Mouse (Mus musculus) forebrain, embryonic 12.5 days (tissue): ENCODE measurements at regions not wholly inside any gene's neighbourhood (a gene's known extent, or its start where the extent isn't known, plus 50 kb on each side); places are given as distances from the start of the nearest gene placed in this dataset.

Source experiments
- ATAC-seq: fragments of 200-750 bp; cut with Nextera tagmentation; 2 replicates; pipeline ENCODE4 v1.8.0; 2017; ENCODE audit warnings: moderate TSS enrichment; ENCODE audit not compliant: low FRiP score
- H3K27ac ChIP-seq: fragments of 300-500 bp; sonication (generic); 2 replicates; pipeline ENCODE4 v1.5.1; 2016; ENCODE audit warnings: mild to moderate bottlenecking
- H3K27me3 ChIP-seq: fragments of 300-500 bp; sonication (generic); 2 replicates; pipeline ENCODE4 v1.6.1; 2016; ENCODE audit warnings: mild to moderate bottlenecking
- H3K36me3 ChIP-seq: fragments of 300-500 bp; sonication (generic); replicated peaks from 2 replicates; pipeline ENCODE4 v1.6.1; 2016; ENCODE audit warnings: mild to moderate bottlenecking
- H3K4me1 ChIP-seq: fragments of 300-500 bp; sonication (generic); 2 replicates; pipeline ENCODE4 v1.6.1; 2016
- H3K4me2 ChIP-seq: fragments of 300-500 bp; sonication (generic); 2 replicates; pipeline ENCODE4 v1.6.1; 2016; ENCODE audit warnings: mild to moderate bottlenecking, moderate library complexity
- H3K4me3 ChIP-seq: fragments of 300-500 bp; sonication (generic); replicated peaks from 2 replicates; pipeline ENCODE4 v1.5.1; 2016; ENCODE audit warnings: mild to moderate bottlenecking
- H3K9ac ChIP-seq: fragments of 300-500 bp; sonication (generic); 2 replicates; pipeline ENCODE4 v1.6.1; 2016; ENCODE audit warnings: mild to moderate bottlenecking
- H3K9me3 ChIP-seq: fragments of 300-500 bp; sonication (generic); 2 replicates; pipeline ENCODE4 v1.6.1; 2016
- WGBS: fragments of 180-500 bp; shearing (Covaris S2); methylation state at CpG from one replicate; pipeline ENCODE4 v1.1.7; 2016; 5-methylcytosine and 5-hydroxymethylcytosine counted together

DNA sequence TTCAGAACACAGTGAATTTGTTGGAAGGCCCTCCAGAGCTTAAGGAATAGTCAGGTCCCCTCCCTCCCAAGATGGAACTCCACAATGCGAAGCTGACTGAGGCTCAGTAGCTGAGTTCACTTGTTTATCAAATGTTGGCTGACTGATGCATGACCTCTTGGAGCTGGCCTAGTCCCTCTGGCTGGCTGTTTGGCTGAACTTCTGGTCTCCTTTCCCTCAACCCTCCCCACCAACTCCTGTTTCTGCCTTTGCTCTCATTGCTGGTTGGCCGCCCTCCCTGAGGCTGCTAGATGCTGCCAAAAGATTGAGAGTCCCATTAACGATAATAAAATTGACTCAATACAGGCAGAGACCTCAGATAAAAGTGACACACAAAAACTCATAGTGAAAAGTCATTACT, 586.5 kb upstream of the Intu start:
- Histone ChIP-seq H3K4me3 (no peak overlapping the region), H3K9ac (no peak overlapping the region), H3K27me3 (no peaks in the 10 kb centered on the region), H3K36me3 (no peaks in the 10 kb centered on the region), H3K27ac (no peak overlapping the region), H3K4me2 (no peak overlapping the region), H3K9me3 (no peaks in the 10 kb centered on the region), H3K4me1 (no peaks in the 10 kb centered on the region)
- WGBS = 89% methylated on average over 3 of the region's 3 CpGs
- no peak for ATAC-seq

DNA sequence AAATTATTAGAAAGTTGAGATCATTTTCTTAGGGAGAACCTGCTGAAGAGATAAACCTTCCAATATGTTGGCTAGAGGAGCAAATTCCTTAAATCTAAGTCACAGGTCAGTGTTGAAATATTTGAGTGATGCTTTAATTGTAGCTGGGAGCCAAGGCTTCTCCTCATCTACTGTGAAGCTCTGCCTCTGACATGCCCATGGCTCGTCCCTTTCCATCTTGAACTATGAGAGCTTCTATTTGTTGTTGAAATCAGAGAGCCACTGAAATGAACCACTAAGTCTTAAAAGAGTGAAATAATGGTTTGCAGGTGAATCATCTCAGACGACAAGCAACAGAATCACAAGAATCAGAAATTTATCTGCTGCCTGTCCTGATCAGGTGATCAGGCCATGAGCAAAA, 579.0 kb upstream of the Intu start:
- Histone ChIP-seq H3K27ac (no peak overlapping the region), H3K4me1 (no peaks in the 10 kb centered on the region), H3K4me3 (no peak overlapping the region), H3K9me3 (no peaks in the 10 kb centered on the region), H3K36me3 (no peaks in the 10 kb centered on the region), H3K9ac (no peak overlapping the region), H3K4me2 (no peak overlapping the region), H3K27me3 (no peaks in the 10 kb centered on the region)
- WGBS = 84% methylated on average over 2 of the region's 2 CpGs
- no peak for ATAC-seq

DNA sequence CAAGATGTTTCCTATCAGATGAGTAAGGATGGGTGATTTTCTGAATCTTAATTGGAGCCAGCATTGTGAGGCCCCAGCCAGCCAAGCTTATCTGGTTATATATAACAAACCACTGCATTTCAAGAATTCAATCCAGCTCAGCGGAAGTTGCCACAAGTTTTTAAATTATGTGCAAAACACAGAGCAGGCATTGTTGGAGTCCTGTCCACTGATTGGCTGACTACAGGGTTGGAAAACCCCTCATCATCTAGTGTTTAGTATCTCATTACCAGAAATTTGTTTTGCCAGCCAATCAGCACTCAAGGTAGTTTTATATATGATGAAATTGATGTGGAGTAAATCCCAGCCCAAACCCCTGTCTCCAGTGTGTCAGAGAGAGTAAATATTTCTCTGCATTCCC, 578.5 kb upstream of the Intu start:
- H3K4me2 ChIP-seq = no peak overlapping the region
- no peak overlapping the region for H3K9ac ChIP-seq
- no peaks in the 10 kb centered on the region for H3K4me1 ChIP-seq
- no peak overlapping the region for H3K27ac ChIP-seq
- ATAC-seq = no peak
- H3K36me3 ChIP-seq = no peaks in the 10 kb centered on the region
- no peaks in the 10 kb centered on the region for H3K27me3 ChIP-seq
- H3K4me3 ChIP-seq = no peak overlapping the region
- H3K9me3 ChIP-seq = no peaks in the 10 kb centered on the region
- 90% methylated on average over 1 of the region's 1 CpGs for WGBS

DNA sequence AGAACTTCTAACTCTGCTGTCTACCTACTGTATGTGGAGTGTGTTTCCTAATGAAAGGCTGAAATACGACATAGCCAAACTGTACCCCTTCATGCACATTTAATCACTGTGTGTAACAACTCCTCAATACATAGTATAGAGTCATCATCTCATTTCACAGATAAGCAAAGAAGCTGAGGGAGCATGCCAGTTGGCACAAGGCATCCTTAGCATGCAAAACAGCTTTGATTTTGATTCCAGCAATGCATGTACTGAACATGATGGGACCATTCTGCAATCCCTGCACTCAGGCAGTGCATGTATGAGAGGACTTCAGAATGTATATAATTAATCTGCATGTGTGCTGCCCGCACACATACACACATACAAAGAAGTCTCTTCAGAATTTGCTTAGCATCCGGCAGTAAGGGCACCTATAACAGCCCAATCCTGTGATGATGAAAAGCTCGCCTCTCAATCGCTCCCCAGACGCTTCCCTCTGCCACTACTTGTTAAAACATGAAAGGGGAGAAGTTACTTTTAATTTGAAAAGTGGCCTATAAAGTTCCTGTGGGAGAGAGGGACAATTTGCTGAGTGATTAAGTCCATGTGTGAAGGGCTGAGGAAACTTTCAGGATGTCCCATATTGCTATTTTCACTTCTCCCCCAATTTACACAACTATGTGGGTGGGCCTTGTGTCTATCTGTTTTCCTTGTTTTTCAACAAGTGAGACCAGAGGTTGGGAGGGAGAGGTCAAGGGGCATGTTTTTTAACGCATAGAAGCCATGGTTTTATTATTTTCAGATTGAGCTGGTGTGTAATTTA, 569.0 kb upstream of the Intu start:
- H3K4me2 ChIP-seq = no peak overlapping the region
- H3K9me3 ChIP-seq = no peaks in the 10 kb centered on the region
- no peak for ATAC-seq
- WGBS = 63% methylated on average over 7 of the region's 7 CpGs
- no peaks in the 10 kb centered on the region for H3K27me3 ChIP-seq
- H3K27ac ChIP-seq = no peak overlapping the region
- no peaks in the 10 kb centered on the region; the same call in 1 of the 2 replicates for H3K4me1 ChIP-seq
- no peaks in the 10 kb centered on the region for H3K36me3 ChIP-seq
- no peak overlapping the region for H3K9ac ChIP-seq
- no peak overlapping the region for H3K4me3 ChIP-seq

DNA sequence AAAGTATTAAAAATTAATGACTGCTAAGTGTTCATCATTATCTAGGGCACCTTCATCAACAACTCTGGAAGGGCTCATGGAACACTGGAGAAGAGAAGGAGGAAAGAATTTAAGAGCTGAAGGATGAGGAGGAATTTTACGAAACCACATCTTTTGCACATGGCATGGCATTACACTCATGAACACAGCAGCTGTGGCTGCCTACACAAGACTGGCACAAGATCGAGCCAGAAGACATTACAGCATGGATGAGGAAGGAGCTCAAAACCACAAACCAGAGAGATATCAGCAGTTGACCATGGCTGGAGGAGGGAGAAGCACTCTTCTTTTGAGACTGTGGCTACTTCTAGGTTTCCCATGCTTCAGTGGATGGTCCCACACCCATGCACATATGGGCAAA, 565.7 kb upstream of the Intu start:
- H3K4me2 ChIP-seq = no peak overlapping the region
- no peaks in the 10 kb centered on the region for H3K36me3 ChIP-seq
- H3K9me3 ChIP-seq = no peaks in the 10 kb centered on the region
- no peaks in the 10 kb centered on the region for H3K27me3 ChIP-seq
- H3K27ac ChIP-seq = no peak overlapping the region
- H3K4me1 ChIP-seq = no peaks in the 10 kb centered on the region; the same call in 1 of the 2 replicates
- no peak overlapping the region for H3K9ac ChIP-seq
- WGBS = 93% methylated on average over 2 of the region's 2 CpGs
- no peak overlapping the region for H3K4me3 ChIP-seq
- no peak for ATAC-seq

DNA sequence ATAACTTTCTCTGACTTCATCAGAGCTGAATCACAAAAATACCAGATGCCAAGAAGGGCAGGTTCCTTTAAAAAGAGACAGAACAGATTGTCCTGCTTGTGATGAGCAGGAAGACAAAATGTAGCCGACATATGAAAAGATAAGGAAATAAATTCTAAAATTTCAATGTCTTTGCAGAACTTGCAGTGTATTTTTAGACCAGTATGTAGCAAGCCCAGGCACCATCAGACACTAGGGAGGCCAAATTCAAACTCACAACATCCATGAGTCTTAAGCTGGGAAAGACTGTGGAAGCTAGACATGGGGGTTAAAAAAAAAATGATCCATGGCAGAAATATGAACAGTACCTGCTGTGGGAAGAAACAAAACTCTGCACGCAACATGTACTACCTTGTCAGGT, 564.7 kb upstream of the Intu start:
- WGBS = 93% methylated on average over 2 of the region's 2 CpGs
- no peaks in the 10 kb centered on the region; the same call in 1 of the 2 replicates for H3K4me1 ChIP-seq
- no peak overlapping the region for H3K9ac ChIP-seq
- no peak overlapping the region for H3K27ac ChIP-seq
- no peak overlapping the region for H3K4me2 ChIP-seq
- no peak overlapping the region for H3K4me3 ChIP-seq
- ATAC-seq = no peak
- no peaks in the 10 kb centered on the region for H3K9me3 ChIP-seq
- no peaks in the 10 kb centered on the region for H3K27me3 ChIP-seq
- no peaks in the 10 kb centered on the region for H3K36me3 ChIP-seq

DNA sequence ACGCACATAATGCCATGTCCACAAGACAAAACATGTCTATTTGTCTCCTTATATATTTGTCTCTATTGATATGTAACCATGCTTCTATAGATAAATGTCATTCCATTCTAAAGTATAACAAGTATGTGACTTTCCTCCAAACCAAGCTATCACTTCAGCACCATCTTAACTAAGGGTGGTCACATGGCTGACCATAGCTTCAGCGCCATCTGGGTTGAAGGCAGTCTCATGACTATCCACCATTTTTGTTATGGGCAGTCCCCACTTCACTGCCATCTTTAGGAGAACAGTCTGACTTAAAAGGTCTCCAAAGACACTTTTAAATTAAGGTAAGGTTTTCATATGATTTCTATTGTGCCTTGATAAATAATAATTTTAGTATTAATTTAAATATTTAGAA, 554.1 kb upstream of the Intu start:
- no peak overlapping the region for H3K9ac ChIP-seq
- no peaks in the 10 kb centered on the region for H3K36me3 ChIP-seq
- 93% methylated on average over 2 of the region's 2 CpGs for WGBS
- no peak overlapping the region for H3K27ac ChIP-seq
- no peak for ATAC-seq
- no peak overlapping the region for H3K4me3 ChIP-seq
- no peak overlapping the region for H3K4me2 ChIP-seq
- no peaks in the 10 kb centered on the region for H3K9me3 ChIP-seq
- no peaks in the 10 kb centered on the region for H3K27me3 ChIP-seq
- H3K4me1 ChIP-seq = no peaks in the 10 kb centered on the region

DNA sequence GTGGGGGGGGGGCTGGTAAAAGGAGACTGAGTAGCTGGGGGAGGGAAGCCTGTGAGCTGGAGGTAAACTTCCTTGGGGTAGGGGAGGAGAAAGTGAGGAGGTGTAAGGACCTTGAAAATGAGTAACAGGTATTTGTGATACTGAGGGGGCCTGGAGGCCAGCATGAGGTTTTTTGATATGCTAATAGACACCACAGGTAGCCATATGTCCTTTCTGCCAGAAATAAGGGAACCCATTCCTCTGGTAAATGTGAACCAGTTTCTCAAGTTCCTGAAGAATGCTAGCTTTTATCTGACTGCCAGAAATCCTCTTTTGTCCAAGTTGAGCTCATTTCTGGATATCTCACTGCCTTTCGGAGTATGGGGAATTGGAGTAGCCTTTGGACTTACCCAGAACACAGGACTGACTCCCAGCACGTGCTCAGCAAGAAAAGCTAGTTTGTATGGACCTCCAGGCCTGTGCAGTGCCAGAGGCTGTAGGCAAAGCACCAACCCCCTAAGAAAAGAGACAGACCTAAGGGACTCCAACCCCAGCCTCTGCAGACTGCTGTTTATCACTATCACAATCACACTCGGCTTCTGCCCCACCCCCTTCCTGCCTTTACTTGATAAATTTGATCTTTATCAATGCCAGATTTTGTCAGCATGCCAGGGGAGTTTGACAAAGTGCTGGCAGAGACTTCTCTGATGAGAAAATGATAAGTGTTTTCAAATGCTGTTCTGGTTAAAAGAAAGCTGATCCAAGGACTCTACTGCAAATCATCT, 552.0 kb upstream of the Intu start:
- Histone ChIP-seq H3K9me3 (no peaks in the 10 kb centered on the region), H3K27me3 (no peaks in the 10 kb centered on the region), H3K4me1 (no peaks in the 10 kb centered on the region), H3K9ac (no peak overlapping the region), H3K4me2 (no peak overlapping the region), H3K27ac (no peak overlapping the region), H3K36me3 (no peaks in the 10 kb centered on the region), H3K4me3 (no peak overlapping the region)
- WGBS = 28% methylated on average over 3 of the region's 3 CpGs
- no peak for ATAC-seq

DNA sequence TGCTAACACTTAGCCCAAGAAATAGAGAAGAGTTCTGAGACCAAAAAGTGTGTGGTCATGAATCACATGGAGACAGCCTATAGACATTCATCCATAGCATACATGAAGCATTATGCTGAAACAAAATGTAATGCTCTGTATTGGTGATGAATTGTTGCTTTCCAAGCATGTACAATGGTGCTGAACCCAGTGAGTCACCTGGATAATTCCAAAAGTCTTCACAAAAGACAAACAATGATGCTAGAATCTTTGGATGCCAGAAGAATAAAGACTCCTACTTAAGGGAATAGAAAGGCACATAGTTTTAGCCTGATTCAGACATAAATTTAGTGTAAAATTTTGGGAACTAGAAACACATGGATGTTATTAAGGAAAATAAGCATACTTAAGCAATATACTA, 548.4 kb upstream of the Intu start:
- Histone ChIP-seq H3K27me3 (no peaks in the 10 kb centered on the region), H3K4me3 (no peak overlapping the region), H3K4me2 (no peak overlapping the region), H3K9me3 (no peaks in the 10 kb centered on the region), H3K9ac (no peak overlapping the region), H3K27ac (no peak overlapping the region), H3K4me1 (no peaks in the 10 kb centered on the region), H3K36me3 (no peaks in the 10 kb centered on the region)
- ATAC-seq = no peak

DNA sequence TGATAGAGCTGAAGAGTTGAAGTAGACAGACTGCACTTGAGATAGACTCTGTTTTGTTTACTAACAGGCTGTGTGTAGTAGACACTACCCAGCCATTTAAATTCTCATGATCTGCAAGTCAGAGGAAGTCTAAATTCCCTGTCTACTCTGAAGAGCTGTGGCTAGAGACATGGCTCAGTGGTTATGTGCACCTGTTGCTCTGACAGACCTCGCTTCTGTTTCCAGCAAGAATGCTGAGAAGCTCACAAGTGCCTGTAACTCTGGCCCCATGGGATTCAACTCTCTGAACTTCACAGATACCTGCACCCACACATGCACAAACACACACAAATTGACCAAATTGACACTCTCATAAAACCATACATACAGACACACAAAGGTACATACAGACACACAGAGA, 543.4 kb upstream of the Intu start:
- ATAC-seq = no peak
- Histone ChIP-seq H3K27me3 (no peaks in the 10 kb centered on the region), H3K27ac (no peak overlapping the region), H3K4me2 (no peak overlapping the region), H3K9ac (no peak overlapping the region), H3K4me1 (no peaks in the 10 kb centered on the region), H3K4me3 (no peak overlapping the region), H3K9me3 (0 out of 2 replicates have a peak, but pooled peaks cover 3% of the 10 kb centered on the region), H3K36me3 (no peaks in the 10 kb centered on the region)
- WGBS = 76% methylated on average over 1 of the region's 1 CpGs

DNA sequence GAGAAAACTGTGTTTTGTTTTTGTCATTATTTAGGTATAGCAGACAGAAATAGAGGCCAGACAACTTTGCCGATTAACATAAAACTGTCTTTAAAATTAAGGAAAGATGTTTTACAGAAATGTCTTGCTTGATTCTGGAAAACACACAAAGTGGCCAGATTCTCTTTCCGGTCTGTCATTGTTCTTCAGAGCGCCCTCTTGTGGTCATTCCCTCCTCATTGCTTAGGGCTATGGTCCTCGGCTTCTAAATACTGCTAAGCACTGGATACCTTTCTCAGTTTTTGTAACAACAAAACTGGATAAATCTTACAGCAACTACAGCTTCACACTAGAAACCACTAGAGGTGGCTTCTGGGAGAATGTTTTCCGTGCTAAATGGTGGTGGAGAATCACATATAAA, 532.5 kb upstream of the Intu start:
- Histone ChIP-seq H3K4me2 (no peak overlapping the region), H3K9ac (no peak overlapping the region), H3K27ac (no peak overlapping the region), H3K4me3 (no peak overlapping the region), H3K4me1 (no peaks in the 10 kb centered on the region), H3K9me3 (no peaks in the 10 kb centered on the region), H3K36me3 (no peaks in the 10 kb centered on the region), H3K27me3 (no peaks in the 10 kb centered on the region)
- no peak for ATAC-seq
- 40% methylated on average over 5 of the region's 5 CpGs for WGBS

DNA sequence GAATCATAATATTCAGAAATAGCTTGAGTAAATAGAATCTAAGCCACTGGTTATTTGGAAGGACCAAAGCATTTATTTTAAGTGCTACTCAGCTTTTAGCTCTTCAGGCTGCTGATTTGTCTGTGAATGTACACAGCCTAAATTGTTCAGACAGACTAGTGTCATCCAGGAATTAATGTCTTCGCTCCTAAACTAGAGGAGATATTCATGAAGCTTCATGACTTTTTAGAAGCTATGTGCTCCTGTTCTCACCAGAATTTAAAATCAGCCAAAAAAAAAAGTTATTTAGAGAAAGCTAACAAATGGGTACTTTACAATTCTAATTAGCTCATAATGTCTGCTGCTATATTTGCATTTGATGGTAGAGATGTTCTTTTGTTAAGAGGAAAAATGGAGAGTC, 531.2 kb upstream of the Intu start:
- Histone ChIP-seq H3K9ac (no peak overlapping the region), H3K36me3 (no peaks in the 10 kb centered on the region), H3K27ac (no peak overlapping the region), H3K4me2 (no peak overlapping the region), H3K9me3 (no peaks in the 10 kb centered on the region), H3K27me3 (no peaks in the 10 kb centered on the region), H3K4me1 (no peaks in the 10 kb centered on the region), H3K4me3 (no peak overlapping the region)
- ATAC-seq = no peak
- 75% methylated on average over 1 of the region's 1 CpGs for WGBS

DNA sequence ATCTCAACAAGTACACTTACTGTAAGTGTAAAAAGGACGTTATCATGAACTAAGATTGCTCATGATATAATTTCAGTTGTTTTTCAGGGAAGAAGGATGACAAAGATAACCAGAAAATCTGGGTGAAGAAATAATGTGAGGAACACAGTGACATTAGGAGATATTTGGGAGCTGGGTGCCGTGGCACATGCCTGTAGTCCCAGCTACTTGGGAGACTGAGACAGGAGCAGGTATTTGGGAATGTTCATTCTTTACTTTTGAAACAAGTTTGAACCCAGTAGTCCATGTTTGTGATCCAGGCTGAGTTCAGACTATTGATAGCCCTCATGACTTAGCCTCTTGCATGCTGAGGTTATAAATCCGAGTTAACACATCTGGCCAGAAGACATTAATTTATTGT, 528.2 kb upstream of the Intu start:
- H3K27me3 ChIP-seq = no peaks in the 10 kb centered on the region
- no peaks in the 10 kb centered on the region for H3K9me3 ChIP-seq
- no peaks in the 10 kb centered on the region for H3K4me1 ChIP-seq
- WGBS = 79% methylated on average over 3 of the region's 3 CpGs
- no peaks in the 10 kb centered on the region for H3K36me3 ChIP-seq
- no peak overlapping the region for H3K4me2 ChIP-seq
- H3K9ac ChIP-seq = no peak overlapping the region
- H3K4me3 ChIP-seq = no peak overlapping the region
- H3K27ac ChIP-seq = no peak overlapping the region
- no peak for ATAC-seq
